Mouse (Mus musculus): Measurements from ENCODE around the gene B4galnt1. TPM values are rescaled to one million over a fixed set of nuclear protein-coding genes. Genes with fewer than 3 reads are reported as not detected.
"Not testable (repeated sequence)": the region's sequence is repeated elsewhere in the genome, so short reads cannot be mapped to it uniquely, and the experiment has no call there.

B4galnt1 gene
- total RNA-seq (2017) = 166 to 275 TPM (median 211 TPM) in 3 replicates

DNA sequence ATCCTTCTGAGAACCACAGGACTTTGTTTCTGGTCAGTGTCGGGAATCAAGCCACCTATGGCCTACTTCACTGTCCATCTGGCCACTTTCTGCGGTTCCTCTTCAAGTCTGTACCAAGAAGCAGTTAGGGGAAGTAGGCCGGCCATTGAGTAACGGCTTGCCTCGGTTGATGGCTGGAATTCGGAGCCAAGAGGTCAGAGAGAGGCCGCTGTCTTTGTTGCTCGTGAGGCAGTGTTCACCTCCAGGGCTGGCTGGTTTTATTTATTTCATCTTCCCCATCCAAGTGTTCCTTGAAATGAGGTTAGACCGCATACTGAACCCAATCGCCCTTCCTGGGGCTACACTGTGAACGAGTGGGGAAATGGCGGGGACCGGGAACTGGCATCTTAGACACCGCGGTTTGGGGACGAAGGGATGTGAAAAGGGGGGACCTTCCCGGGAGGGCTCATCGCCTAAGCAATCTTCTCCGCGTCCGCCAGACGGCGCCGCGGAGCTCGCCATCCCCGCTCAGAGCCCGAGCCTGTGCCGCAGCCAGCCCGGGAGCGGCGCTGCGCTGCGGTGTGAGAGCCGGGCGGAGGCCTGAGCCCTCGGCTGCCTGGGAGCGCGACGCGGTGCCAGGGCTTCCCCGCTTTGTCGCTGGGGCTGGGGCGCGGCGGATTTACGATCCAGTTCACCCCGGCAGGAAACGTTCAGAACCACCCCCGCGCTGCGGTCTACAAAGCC lies at the start of gene B4galnt1:
Gene B4galnt1, plus strand, starts transcription at position 595 of the 723 bp plus-strand sequence.
- ATAC-seq (replicated peaks; ENCODE audit: insufficient number of reproducible peaks, low FRiP score, low TSS enrichment, poor library complexity, severe bottlenecking) = peak; percentile 69

GRCm38 (mm10) chr10:127118470-127118869 lies 46.6 kb upstream of the B4galnt1 start:
- no peak for ATAC-seq (replicated peaks; ENCODE audit: insufficient number of reproducible peaks, low FRiP score, low TSS enrichment, poor library complexity, severe bottlenecking)

DNA sequence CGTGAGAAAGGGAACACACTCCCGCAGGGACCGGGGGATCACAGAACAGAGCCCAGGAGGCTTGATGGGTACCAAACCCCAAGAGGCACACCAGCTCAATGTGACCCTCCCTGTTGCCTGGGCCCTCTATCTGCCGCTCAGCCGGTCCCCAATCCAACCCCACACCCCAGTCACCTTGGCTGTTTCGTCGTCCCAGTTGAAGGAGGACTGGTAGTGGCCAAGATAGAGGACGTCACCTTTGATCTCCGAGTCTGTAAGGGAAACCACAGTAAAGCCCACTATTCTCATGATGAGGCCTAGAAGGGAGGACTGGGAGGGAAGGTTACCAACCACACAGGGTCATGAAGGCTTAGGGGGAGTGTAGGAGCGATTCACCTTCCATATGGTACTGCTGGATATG lies 45.8 kb upstream of the B4galnt1 start:
- ATAC-seq (replicated peaks; ENCODE audit: insufficient number of reproducible peaks, low FRiP score, low TSS enrichment, poor library complexity, severe bottlenecking) = no peak

DNA sequence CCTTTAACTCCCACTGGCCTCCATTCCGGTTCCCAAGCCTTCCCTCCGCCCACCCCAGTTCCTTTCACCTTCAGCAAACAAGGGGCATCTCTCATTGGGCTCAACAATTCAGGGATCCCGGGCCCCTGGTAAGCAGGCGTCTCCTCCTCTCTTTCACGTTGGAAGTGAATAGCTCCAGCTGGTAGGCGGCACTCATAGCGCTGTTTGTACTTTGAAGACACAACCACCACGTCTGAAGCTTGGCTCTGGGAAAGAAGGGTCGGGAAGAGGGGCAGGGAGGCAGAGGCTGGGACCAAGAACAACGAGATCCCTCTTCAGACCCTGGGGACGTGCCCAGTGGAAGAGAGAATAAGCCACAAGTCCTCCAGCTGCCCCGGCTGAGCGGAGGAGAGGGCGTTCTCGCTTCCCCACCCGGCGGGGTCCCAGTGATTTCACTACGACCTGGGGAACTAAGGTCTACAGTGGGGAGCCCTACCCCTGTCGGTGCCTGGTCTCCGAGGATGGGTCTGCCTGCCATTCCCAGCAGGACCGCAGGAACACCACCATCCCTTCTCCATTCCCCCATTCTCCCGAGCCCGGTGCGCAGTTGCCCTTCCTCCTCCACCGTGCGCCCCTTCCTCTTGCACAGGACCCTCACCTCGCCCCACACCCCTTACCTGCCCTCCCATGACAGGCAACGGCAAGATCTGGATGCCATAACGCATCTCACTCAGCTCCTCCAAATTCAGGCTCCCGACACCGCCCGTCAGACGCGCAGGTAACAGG lies 44.5 kb upstream of the B4galnt1 start:
- ATAC-seq (replicated peaks; ENCODE audit: insufficient number of reproducible peaks, low FRiP score, low TSS enrichment, poor library complexity, severe bottlenecking) = no peak

DNA sequence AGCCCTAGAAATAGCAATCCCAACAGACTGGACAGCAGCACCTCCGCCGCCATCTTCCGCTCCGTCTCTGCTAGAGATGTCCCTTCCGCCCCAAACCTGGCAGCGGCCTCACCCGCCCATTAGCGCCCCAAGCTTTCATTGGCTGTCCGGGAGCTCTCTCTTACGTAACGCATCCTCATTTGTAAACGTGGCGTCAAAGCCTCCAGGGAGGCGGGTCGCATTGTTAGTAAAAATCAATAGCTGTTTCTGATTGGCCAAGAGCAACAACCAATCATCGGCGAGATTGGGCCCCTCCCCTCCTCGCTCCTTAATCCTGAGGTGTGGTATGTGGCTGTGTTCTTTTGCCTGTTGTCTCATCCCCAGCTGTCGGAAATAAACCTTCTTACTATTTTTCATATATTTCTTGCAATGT lies 44.0 kb upstream of the B4galnt1 start, which contains the start of gene Os9:
Gene Os9, minus strand, starts transcription at position 66 of the 412 bp plus-strand sequence.
- peak; percentile 93 for ATAC-seq (replicated peaks; ENCODE audit: insufficient number of reproducible peaks, low FRiP score, low TSS enrichment, poor library complexity, severe bottlenecking)

DNA sequence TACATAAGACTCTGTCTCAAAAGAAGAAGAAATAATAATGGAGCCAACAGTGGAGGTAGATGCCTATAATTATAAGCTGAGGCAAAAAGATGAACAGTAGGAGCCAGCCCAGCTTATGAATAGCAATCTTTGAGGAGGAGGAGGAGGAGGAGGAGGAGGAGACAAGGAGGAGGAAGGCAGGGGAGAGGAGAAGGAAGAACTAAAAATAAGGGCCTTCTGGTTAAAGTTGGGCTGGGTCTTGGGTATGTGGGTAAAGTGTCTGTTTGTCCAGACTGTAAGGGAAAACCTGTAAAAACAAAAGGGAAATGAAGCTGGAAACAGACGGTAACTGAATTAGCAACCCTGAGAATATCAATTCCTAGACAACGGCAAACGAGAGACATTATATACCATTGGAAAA lies 43.0 kb upstream of the B4galnt1 start:
- ATAC-seq (replicated peaks; ENCODE audit: insufficient number of reproducible peaks, low FRiP score, low TSS enrichment, poor library complexity, severe bottlenecking) = no peak

GRCm38 (mm10) chr10:127122784-127123435 lies 42.1 kb upstream of the B4galnt1 start:
- no peak for ATAC-seq (replicated peaks; ENCODE audit: insufficient number of reproducible peaks, low FRiP score, low TSS enrichment, poor library complexity, severe bottlenecking)

GRCm38 (mm10) chr10:127123436-127123805 lies 41.6 kb upstream of the B4galnt1 start:
- ATAC-seq (replicated peaks; ENCODE audit: insufficient number of reproducible peaks, low FRiP score, low TSS enrichment, poor library complexity, severe bottlenecking) = peak; percentile 27; the same call in 1 of the 2 replicates

DNA sequence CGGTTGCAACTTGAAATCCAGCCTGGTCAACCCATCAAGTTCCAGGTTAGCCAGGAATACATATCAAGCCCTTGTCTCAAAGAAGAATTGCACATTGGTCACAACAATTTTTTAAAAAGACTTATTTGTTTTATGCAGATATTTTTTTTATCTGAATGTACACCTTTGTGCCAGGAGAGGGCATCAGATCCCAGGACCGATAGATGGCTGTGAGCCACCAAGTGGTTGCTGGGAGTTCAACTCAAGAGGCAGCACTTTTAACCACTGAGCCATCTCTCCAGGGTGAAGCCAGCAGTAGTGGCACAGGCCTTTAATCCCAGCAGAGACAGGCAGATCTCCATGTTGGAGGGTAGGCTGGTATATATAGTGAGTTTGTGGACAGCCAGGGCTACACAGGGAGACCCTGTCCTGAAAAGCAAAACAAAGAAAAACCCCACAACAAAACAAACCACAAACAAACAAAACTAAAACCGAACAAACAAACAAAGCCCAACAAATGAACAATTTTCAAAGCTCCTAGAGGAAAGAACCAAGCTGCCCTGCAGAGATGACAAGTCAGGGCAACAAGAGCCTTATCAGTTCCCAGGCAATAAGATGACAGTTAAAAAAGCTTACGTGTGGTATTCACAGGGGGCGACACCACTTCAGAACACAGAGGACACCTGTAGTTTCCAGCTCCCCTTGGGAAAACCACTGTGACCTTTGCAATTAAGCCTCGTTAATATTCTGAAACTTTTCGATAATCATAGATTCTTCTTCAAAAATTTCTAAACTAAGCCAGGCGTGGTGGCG lies 39.6 kb upstream of the B4galnt1 start:
- ATAC-seq (replicated peaks; ENCODE audit: insufficient number of reproducible peaks, low FRiP score, low TSS enrichment, poor library complexity, severe bottlenecking) = peak; percentile 52

DNA sequence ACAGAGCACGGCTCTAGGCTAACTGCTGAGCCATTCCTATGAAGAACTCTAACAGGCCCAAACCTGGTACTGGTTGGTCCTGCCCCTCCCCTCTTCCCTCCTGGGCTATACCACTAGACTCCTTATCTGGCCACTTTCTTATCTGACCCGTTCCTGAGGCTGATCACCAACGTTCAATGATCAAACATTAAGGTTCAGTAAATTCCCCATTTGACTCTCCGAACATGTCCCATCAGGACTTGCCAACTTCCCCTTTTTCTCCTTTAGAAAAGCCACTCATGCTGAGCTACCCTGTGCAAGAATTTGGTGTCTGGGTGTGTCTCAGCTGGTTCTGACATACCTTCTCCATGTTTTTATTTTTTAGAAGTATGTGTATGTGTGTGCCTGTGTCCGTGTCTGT lies 38.4 kb upstream of the B4galnt1 start:
- ATAC-seq (replicated peaks; ENCODE audit: insufficient number of reproducible peaks, low FRiP score, low TSS enrichment, poor library complexity, severe bottlenecking) = peak; percentile 25

DNA sequence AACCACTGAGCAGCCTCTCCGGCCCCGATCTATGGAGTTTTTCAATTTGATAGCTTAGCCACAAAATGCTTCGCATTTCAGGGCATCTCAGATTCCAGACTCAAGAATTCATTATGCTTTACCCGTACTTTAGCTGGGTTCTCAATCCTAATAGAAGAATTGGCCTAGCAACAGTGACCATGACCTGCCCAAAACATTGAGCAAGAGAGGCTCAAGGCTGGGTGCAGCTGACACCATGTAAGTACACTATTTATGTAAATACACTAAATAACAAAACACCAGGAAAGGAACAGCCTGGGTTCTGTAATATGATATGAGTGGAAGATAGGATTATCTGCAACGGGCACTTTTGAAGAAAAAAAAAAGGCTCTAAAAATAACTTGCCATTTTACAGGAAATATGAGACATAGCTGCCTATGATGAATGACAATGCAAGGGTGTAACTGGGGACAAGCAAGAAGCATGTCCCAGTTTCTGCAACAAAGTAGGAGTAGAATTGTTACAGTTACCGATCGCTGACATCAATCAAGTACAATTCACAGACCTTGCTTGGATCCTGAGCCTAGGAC lies 37.2 kb upstream of the B4galnt1 start:
- ATAC-seq (replicated peaks; ENCODE audit: insufficient number of reproducible peaks, low FRiP score, low TSS enrichment, poor library complexity, severe bottlenecking) = no peak

GRCm38 (mm10) chr10:127129431-127129830 lies 35.6 kb upstream of the B4galnt1 start:
- no peak for ATAC-seq (replicated peaks; ENCODE audit: insufficient number of reproducible peaks, low FRiP score, low TSS enrichment, poor library complexity, severe bottlenecking)

DNA sequence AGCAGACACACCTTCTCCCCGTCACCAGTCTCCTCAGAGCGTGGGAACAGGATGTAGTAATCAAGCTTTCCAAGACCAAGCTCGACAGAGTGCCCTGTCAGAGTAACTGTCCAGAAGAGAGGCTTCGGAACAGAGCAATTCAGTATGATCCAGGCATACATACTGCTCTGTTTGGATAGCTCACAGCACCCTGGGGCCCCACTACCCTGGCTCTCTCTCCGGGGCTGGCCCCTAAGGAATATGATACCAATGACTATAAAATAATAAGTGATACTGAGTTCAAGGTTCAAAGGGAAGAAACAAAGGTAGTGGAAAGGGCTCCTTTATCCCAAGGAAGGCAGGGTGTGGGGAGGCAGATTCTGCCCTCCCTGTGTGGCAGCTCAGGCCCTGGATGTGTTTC lies 32.6 kb upstream of the B4galnt1 start:
- no peak for ATAC-seq (replicated peaks; ENCODE audit: insufficient number of reproducible peaks, low FRiP score, low TSS enrichment, poor library complexity, severe bottlenecking)

GRCm38 (mm10) chr10:127134394-127135035 lies 30.5 kb upstream of the B4galnt1 start:
- not testable (repeated sequence) for ATAC-seq (replicated peaks; ENCODE audit: insufficient number of reproducible peaks, low FRiP score, low TSS enrichment, poor library complexity, severe bottlenecking)

- 0 out of 2 replicates have a peak, but pooled peaks have one; percentile 27 for ATAC-seq (replicated peaks; ENCODE audit: insufficient number of reproducible peaks, low FRiP score, low TSS enrichment, poor library complexity, severe bottlenecking)
Observed at GRCm38 (mm10) chr10:127135118-127135836, 29.7 kb upstream of the B4galnt1 start.

- ATAC-seq (replicated peaks; ENCODE audit: insufficient number of reproducible peaks, low FRiP score, low TSS enrichment, poor library complexity, severe bottlenecking) = peak; percentile 78
Observed at GRCm38 (mm10) chr10:127136510-127136909, 28.5 kb upstream of the B4galnt1 start.

DNA sequence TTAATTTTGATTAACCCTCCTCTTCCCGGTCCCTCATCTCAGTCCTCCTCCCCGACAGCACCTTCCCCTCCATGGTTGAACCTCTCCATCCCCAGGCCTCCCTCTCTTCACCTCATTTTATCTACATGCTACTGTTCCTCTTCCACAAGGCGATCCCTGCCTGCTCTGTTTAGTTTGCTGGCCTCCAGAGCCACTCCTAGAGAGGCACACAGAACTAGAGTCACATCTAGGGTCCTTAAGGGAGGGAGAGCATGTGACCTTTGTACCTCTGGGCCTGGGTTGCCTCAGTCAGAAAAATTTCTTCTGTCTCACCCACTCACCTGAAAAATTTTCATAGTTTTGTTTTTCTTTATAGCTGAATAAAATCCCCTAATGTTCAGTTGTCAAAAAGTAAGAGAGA lies 27.1 kb upstream of the B4galnt1 start:
- no peak for ATAC-seq (replicated peaks; ENCODE audit: insufficient number of reproducible peaks, low FRiP score, low TSS enrichment, poor library complexity, severe bottlenecking)

Measured in monocyte, adult 5-6 weeks (primary cell).